Mouse (Mus musculus): ENCODE measurements around the gene Tmeff2.
"Not testable (repeated sequence)": the region's sequence is repeated elsewhere in the genome, so short reads cannot be mapped to it uniquely, and the experiment has no call there.

Gene Tmeff2

DNA sequence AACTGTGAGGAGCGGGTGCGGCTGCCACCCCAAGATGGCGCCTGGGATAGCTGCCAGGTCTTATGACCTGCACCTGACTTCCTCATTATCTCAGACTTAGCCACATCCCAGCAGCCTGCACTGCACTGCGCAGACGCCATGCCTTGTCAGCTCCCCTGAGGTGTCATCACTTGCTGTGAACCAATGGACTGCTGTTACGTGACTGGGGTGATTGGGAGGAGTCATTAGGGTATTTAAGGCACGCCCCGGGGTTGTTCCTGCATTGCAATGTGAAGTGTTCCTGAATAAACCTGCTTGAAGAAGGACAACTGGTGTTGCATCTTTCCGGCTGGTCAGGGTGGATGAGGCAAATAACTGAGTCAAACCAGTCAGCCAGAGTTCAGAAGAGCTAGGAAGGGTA lies at the start of gene Tmeff2:
Gene Tmeff2, plus strand, starts transcription at position 262 of the 400 bp plus-strand sequence.
- not testable (repeated sequence) for DNase-seq (ENCODE audit: low spot score)

DNA sequence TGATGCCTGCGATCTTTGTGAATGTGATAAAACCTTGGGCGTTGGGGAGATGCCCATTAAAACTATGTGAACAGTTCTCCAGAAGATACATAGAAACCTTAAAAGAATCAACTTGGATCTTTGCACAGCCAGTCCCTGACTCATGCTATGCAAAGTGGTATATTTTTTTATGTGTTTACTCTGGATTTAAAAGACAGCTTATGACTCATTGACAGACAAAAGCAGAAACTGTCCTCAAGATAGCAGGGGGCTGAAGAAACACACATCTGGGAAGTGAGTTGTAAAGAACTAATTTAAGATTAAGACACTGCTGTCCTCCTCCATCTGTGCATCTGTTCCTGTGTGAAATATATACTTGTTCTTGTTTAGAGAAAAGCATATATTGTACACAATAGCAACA lies 38.9 kb upstream of the Tmeff2 start:
- no peak for DNase-seq (ENCODE audit: low spot score)

DNA sequence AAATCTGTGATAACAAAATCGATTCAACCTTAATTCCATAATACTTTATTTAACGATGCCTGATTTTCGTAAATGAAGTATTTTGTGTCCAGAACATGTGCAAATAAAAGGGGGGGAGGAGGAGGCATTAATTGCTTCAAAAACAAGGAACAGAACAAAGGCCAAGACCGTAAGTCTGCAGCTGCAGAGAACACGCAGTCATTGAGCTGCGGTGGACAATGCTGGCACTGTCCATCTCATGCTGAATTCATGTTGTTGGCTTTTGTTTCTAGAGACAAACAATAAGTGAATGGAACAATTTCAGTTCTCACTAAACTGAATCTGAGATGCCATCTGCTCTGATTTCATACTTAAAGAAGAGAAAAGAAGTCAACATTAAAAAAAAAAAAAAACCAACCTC lies 2.8 kb upstream of the Tmeff2 start:
- peak; percentile 37 for DNase-seq (ENCODE audit: low spot score)

DNA sequence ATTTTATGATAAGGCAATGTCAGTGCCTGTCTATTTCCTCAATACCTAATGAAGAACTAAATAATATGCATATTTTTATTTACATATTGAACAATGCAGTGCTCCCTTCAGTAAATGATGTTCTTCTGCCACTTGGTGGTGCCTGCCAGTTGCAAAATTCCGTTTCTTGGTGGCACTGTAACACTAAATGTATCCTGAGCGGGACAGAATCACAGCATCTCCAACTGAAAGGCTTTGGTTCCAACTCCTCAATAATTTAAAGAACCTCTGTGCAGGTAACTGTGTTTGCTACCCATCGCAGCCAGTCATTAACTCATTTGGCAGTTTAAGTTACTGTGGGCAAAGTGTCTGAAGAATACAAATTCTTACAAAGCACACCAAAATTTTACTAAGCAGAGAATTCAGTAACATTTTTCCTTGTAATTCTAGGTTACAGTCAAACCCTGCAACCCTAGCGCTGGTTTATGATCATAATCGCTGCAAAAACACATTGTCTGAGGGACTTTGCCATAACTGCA lies 24.4 kb downstream of the Tmeff2 start:
- DNase-seq (ENCODE audit: low spot score), result peak; percentile 63

DNA sequence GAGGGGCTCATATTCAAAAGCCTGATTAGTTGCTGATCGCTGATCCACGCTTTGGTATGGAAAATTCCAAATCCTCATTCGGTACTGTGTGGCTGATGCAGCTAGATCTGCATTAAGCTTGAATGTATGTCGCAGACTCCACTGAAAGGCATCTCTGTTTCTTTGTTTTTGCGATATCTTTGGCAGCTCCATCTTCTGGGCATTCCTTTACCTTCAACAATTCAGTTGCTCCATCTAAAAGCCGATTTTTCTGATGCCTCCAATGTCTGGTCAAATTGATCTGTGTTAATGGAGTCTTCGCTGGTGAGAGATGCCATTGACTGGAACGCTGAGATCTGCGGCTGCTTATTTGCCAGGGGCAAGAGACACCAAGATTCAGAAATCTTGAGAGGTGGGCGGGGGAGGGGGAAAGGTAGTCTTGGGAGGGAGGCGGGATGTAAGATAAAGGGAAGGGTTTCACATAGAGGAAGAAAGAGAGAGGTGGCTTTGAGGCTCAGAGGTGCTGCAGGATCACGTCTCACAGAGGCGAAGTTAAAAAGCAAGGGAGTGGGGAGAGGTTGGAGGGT lies 25.0 kb downstream of the Tmeff2 start:
- peak; percentile 30 for DNase-seq (ENCODE audit: low spot score)

GRCm38 (mm10) chr1:50926374-50927060 lies 26.1 kb downstream of the Tmeff2 start:
- DNase-seq (ENCODE audit: low spot score), result peak; percentile 33

- peak; percentile 97 for DNase-seq (ENCODE audit: low spot score)
Measured at GRCm38 (mm10) chr1:50927077-50927611, 26.7 kb downstream of the Tmeff2 start.

DNA sequence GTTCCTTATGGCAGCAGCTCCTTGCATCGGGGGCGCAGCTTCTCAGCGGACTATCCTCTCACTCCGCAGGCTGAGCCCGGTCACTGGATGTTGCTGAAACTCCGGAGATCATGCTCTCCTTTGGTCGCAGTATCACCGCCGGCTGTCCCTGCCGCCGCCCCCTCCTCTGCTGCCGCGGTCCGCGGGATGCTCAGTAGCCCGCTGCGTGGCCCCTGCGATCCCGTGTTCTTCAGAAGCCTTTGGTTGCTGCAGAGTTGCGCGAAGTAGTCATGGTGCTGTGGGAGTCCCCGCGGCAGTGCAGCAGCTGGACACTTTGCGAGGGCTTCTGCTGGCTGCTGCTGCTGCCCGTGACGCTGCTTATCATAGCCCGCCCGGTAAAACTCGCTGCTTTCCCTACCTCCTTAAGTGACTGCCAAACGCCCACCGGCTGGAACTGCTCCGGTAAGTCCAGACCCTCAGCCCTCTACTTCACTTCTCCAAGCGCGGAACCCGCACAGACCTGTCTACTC lies 27.3 kb downstream of the Tmeff2 start:
- no peak for DNase-seq (ENCODE audit: low spot score)

DNA sequence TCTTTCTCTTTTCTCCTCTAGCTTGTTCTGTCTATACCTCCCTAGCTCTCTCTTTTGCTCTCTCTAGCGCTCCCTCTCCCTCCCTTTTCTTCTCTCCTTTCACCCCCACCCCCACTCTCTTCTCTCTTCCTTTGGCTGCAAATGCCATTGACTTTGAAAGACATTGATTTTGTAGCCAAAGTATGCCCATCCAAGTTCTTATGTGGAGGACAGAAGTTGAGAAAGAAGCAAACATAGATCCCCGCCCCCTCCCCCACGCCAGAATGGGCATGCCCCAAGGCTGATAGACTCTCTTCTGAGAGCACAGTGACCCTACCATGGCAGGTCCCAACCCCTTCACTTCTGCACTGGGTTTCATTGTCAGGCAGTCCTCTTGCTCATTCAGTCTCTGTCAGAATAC lies 28.3 kb downstream of the Tmeff2 start:
- no peak for DNase-seq (ENCODE audit: low spot score)

DNA sequence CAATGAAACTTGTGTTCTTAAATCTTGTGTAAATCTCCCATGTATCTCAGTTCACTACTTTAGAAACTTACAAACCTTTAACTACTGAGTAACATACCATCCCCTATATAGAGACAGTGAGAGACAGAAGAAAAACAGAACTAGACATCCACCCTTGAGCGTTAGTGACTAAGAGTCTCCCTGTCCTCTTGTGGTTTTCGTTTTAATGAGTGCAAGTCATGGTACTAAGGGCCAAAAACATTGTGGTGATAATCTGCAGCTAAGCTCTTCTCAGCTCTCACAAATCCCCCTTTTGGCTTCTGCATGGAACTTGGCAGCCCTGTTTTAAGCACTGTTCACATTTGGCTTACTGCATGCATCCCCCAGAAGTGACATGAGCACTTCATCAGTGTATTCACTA lies 34.6 kb downstream of the Tmeff2 start:
- no peak for DNase-seq (ENCODE audit: low spot score)

DNA sequence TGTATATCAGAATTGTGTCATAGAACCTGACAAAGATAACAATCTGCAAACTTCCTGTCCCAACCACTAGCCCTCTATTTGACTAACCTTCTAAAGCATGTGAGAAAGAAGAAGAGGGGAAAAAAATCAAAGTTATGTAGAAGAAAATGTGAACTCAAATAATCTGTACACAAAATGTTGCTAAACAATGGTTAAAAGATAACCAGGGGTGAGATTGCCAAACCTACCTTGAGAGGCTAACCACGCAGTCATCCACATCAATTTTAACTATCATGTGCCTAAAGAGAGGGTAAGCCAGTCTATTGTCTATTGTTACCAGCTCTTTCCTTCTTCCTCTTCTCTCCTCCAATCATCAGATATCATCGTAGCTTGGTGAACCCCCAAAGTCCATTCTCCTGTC lies 35.0 kb downstream of the Tmeff2 start:
- no peak for DNase-seq (ENCODE audit: low spot score)

DNA sequence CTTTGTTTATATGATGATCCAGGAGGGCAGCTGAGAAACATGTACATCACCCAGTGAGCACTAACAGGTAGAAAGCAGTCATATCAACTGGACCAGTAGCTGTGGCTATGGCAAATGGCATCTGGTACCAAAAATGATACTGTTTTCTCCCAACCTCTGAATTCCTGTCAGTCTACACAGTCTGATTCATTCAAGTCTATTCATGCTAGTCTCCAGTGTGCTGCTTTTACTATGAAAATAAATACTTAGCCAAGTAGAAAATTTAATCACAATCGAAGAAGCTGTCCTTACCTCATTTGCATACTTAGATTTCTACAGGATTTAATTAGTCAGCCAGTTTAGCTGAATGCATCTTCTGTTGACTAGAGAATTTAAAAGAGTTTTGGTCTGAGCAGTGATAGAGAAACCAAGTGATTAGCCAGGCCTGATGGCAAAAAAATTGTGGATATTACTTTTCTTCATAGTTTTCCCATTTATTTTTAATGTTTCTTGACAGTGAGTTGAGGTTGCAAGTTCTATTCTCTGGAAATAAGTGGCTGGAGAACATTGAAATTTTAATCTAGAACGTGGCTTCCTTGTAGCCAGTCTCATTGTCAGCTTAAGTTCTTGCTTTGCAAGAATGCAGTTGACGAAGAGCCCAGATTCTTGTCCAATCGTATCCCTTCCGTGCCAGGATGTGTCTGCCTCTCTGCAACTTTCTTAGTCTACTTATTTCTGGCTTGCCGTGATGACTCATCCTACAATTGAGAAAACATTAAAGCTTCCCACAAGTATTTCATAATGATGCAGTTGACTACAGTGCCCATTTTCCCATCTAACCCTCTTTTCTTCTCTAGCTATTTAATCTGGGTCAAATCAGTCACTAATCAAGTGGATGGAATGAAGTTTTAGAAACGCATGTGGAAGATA lies 39.9 kb downstream of the Tmeff2 start:
- no peak for DNase-seq (ENCODE audit: low spot score)

GRCm38 (mm10) chr1:50948575-50948974 lies 48.1 kb downstream of the Tmeff2 start:
- DNase-seq (ENCODE audit: low spot score), result no peak

GRCm38 (mm10) chr1:50958844-50959243 lies 58.4 kb downstream of the Tmeff2 start:
- DNase-seq (ENCODE audit: low spot score), result no peak

DNA sequence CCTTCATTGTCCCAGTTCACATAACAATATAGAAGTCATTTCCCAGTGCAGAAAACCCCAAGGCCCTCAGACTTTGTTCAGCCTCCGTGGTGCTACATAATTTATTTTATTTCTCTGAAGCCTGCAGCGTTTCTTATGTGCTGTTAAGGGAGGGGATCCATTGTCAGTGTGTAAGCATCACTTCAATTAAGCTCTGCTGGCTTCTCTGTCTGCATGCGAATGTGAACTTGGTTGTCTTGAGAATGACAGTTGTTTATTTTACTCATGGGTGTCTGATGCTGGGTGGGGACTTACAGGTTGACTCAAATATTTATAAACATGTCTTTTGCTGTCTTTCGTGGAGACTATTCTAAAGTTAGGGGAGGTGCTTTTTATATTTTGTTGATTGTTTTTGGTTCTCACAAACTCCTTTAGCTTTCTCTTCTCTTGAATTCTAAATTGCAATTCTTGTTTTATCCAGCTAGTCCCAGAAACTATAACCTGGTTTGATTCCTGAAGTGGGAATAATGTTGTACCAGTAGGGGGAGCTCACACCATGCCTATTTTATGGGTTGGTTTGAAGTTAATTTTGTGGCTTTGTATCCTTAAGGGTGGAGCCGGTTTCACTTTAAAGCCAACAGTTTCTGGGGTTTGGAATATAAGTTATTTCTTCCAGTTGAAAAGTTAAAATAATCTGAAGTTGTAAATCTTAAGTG lies 61.7 kb downstream of the Tmeff2 start:
- peak; percentile 79 for DNase-seq (ENCODE audit: low spot score)

DNA sequence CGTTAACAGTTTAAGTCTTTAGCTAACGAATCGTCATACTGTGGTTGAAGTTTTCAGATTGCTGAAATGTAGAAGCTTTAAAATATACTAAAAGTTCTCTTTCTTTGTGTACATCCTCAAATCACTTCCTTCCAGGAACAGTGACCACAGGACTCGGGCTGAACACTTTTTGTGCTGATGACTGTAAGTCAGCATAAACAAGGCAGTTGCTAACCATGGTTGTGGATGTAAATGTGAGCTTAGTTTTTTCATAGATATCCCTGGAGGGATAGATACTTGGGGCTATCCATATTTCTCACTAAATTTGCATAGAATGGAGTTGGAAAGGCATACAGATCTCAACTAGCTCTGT lies 62.2 kb downstream of the Tmeff2 start:
- DNase-seq (ENCODE audit: low spot score), result no peak

DNA sequence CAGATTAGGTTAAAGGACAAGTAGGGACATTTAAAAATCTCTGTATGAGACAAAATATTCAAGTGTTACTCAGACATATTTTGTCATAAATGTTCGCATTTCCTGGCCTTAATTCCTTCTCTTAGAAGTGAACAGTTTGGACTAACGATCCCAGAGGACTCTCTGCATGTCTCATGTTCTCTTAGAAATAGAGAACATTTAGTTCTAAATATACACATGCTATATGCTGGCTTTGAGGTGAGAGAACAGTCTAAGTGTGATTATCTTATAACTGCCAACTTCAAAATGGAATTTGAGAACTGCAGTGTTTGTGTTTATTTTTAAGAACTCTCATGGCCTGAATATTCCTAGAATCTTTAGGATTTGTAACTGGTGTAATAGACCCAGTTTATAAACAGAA lies 69.2 kb downstream of the Tmeff2 start:
- DNase-seq (ENCODE audit: low spot score), result no peak

GRCm38 (mm10) chr1:50970853-50971252 lies 70.4 kb downstream of the Tmeff2 start:
- DNase-seq (ENCODE audit: low spot score), result no peak

GRCm38 (mm10) chr1:50972509-50973436 lies 72.3 kb downstream of the Tmeff2 start:
- DNase-seq (ENCODE audit: low spot score), result no peak

DNA sequence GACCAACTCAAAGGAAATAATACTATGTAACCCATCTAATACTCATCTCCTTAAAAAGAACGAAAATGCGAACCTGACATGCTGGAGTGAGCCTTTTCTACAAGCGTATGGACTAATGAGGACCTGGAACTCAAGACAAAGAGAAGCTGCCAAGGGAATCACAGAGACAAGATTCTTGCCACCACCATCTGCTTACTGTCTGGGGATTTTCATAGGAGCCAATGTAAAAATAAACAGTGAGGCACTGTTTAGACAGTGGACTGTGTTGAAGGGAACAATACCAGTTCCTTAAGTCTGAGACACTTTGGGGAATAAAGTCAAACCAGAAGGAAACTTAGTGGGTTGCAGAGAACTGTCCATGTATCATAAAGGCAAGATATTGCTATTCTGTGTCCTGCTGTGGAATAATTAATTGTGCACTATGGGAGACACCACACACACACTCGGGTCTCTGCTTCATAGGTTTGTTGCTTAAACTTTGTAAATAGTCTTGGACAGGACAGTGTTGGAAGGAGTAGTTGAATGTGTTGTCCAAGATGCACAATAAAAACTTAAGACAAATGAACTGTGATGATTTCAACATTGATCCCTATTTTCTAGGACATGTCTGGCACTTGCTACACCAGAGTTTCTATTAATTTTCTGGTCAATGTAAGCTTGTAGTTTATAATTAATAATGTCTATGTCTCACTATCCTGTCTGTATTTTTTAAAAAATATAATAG lies 79.1 kb downstream of the Tmeff2 start:
- no peak for DNase-seq (ENCODE audit: low spot score)
